Mouse (Mus musculus) frontal cortex, postnatal 10 days (tissue): ENCODE measurements around the gene Pard3.
A peak's percentile ranks its signal among the peaks of the same experiment; 100 is the strongest.

ENCODE experiments used
- DNase-seq, 2 experiments: peaks; one replicate each; pipeline ENCODE4 v3.0.0; 2022; ENCODE audit warnings: low spot score in 2 of 2, mixed read lengths in 1 of 2

The Pard3 gene

GRCm38 (mm10) chr8:127063551-127064360 is at the start of gene Pard3:
Pard3 (plus strand) TSS chr8:127063893.
- DNase-seq, result peak; percentile 35 to 66

- DNase-seq, result no peak
These were observed 41.9 kb upstream of the Pard3 start for GRCm38 (mm10) chr8:127021830-127022229.

DNA sequence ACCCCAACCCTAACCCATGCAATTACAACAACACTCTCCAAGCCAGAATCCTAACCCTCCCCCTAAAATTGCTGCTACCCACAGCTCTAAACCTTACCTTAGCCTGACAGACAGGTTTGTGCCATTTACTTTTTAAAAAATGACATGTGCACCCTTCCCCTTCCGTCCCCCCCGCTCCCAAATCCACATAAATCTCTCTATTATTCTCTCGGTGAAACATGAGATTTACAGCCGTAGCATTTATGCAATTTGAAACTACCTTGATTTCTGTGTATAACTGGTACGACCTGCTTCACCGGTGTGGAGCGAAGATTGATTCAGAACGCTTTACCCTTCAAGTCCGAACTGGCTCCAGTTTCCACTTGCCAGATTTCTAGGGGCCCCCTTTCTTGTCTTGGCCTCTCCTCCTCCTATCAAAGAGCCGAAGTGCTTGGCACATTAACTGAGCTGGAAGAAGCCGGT is 38.4 kb upstream of the Pard3 start:
- DNase-seq, result no peak

GRCm38 (mm10) chr8:127025775-127026174 is 37.9 kb upstream of the Pard3 start:
- no peak for DNase-seq

GRCm38 (mm10) chr8:127031476-127031875 is 32.2 kb upstream of the Pard3 start:
- no peak for DNase-seq

GRCm38 (mm10) chr8:127038928-127039327 is 24.8 kb upstream of the Pard3 start:
- DNase-seq, result no peak

- DNase-seq, result no peak
These were observed 13.7 kb upstream of the Pard3 start for GRCm38 (mm10) chr8:127049996-127050395.

- no peak for DNase-seq
These were observed 11.6 kb upstream of the Pard3 start for GRCm38 (mm10) chr8:127052132-127052531.

GRCm38 (mm10) chr8:127055081-127055480 is 8.6 kb upstream of the Pard3 start:
- DNase-seq, result no peak

DNA sequence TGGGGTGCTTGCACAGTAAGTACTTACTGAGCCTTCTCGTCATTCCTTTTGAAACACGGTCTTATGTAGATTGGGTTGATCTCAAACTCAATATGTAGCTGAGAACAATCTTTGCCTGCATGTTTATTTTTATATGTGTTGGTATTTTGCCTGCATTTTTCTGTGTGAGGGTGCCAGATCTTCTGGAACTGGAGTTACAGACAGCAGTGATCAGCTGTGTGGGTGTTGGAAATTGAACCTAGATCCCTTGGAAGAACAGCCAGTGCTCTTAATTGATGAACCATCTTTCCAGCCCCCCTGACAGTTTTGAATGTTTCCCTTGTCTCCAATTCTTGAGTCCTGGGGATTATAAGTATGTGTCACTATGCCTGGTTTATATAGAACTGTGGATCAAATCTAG is 4.9 kb upstream of the Pard3 start:
- no peak for DNase-seq

GRCm38 (mm10) chr8:127059826-127060225 is 3.9 kb upstream of the Pard3 start:
- DNase-seq, result no peak

- peak in 1 of 2 experiments; percentile 36 for DNase-seq
These were observed 844 bp downstream of the Pard3 start for GRCm38 (mm10) chr8:127064361-127065112.

DNA sequence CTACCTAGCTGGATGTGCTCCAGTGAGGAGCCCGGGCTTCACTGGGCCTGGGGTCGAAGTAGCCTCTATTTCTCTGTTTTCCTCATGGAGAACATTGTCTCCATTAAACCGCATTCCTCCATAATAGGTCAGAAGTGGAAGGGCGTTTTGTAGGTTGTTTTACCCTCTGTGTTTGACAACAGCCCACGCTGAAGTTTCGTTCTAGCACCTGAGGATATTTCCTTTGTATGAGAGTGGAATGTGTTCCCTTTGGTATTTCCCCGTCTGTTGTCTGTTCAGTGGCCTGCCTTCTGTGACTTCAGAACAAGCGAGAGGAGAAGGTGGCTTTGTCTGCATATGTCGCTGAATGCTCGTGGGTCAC is 1.4 kb downstream of the Pard3 start:
- no peak for DNase-seq

DNA sequence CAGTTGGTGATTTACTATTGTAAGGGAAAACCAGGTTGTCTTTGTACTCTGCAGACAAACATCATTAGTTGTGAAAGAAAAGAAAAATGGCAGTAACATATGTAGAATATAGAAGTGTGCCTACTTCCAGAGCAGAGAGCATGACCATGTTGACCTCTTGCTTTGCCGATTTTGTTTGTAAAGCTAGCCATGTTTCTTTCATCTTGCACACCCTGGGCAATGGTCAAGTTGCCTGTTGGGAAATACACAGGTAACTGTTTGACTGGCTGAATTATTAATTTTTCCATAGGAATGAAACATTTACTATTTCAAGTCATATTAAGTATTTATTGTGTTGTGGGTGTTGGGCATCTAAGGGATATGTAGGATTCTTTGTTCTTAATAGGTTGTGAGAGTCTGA is 2.1 kb downstream of the Pard3 start:
- no peak for DNase-seq

- DNase-seq, result no peak
These were observed 2.8 kb downstream of the Pard3 start for GRCm38 (mm10) chr8:127066501-127066900.

DNA sequence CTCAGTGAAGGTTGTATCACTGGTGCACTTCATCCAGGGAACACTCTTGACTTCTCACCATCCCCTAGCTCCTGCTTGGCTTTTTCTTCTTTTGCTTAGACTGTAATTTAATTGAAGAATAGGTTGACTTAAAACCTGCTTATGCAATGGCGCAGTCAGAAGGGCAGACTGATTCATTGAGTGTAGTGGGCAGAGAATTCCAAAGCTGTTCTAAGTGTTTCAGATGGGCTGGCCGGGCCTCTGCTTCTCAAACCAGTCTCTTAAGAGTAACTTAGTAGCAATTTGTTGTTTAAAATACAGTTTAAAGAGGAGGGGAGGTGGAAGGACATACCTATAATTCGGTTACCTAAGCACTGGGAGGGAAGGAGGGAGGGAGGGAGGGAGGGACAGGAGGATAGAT is 5.0 kb downstream of the Pard3 start:
- no peak for DNase-seq

GRCm38 (mm10) chr8:127070225-127070624 is 6.5 kb downstream of the Pard3 start:
- DNase-seq, result no peak

DNA sequence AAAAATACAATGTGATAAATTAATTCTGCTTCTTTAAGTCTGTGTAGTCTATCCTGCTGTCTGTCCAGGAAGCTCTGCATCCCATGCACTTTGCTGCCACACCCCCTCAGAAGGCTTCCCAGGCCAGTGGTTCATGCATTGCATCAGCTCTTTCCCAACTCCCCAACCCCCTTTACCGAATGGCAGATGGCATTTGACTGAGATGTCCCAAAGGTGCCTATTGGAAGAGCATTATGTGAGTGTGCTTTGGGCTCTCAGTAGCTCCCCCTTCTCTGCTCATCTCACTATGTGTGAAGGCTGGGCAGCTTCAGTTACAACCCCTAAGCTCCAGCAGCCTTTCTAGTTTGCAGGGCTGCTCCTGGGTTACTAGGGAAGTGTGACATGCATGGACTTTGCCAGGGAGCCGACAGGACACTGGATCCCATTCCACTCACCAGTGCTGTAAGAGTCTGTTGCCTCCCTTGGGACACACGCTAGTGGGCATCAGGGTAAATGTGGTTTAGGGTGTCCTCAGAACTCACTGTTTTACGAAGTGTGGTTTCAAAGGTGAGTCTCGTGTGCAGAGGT is 9.4 kb downstream of the Pard3 start:
- DNase-seq, result no peak

DNA sequence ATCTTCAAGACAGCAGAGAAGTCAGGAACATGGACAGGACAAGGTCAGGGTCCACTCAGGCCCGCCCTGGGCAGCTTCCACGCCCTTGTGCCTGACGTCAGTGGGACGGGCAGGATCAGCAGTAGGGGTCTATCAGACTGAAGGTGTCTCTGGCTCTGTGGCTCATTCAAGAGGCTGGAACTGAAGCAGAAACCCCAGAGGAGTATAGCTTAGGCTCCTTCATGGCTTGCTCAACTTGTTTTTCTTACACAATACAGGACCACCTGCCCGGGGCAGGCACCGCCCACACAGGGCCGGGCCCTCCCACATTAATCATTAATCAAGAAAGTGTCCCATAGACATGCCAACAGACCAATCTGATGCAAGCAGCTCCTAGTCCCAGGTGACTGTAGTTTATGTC is 12.8 kb downstream of the Pard3 start:
- no peak for DNase-seq

DNA sequence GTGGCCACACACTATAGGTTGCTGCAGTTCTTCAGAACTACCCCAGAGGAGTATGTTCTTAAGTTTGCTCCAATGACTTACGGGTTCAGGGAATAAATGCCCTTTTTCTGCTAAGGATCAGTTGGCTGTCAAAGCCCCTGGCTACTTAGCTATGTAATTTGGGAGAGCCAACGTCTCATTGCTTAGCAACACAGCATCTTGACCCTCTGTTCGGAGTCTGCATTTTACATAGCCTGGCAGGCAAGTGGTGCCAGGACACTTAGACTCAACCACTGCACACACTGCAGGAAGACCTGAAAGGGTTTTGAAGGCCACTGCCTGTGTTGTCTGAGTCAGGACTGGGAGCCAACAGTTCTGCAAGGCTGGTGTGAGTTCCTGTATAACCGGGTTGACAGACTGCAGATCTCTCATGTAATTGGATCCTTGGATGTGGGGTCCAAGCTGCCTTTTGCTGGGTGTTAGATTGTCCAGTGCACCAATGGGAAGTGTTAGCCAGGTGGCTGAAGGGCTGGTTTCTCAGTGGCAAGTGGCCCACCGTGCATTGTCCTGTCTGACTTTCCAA is 15.6 kb downstream of the Pard3 start:
- DNase-seq, result no peak

- no peak for DNase-seq
These were observed 17.6 kb downstream of the Pard3 start for GRCm38 (mm10) chr8:127081297-127081696.

- DNase-seq, result no peak
These were observed 18.8 kb downstream of the Pard3 start for GRCm38 (mm10) chr8:127082486-127082885.
